In the genomic region with DNA sequence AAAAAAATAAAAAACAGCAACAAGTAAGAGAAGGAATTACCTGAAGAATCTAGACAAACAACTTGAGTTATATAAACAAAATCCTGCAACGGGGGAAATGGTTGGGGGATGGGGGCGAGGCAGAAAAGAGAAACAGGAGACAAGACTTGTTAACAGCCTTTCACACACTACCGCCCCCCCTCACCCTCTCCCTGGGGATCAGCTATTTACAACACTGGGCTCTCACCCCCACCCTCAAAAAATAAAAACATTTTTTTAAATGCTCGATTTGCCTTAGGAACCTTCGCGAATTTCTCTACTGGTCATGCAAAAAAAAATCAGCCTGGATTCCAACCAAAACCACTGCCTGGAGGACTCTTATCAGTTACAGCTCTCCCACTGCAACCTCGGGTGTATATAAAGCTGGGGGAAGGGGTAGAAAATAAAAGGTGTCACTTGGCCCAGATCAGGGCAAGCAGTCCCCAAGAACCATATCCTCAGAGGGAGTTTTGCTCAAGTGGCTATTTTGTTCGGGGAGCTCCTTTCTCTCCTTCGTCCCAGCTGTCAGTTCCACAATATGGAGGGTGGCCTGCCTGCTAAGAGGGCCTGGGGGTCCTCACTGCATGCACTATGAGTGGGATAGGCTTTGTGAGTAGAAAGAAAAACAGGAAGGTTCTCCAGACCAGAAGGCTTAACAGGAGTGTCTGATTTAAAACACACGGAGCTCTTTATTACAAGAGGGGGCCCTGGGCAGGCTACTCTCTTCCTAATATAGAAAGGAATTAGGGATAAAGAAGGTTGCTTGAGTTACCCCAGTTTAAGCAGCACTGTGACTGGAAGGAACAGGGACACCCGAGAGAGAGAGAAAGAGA, we compare ENCODE assay signal across 8 mouse cellular contexts. TPM values are rescaled to one million over a fixed set of nuclear protein-coding genes. Genes with fewer than 3 reads are reported as not detected.
DNase-seq lines count a peak whose midpoint lies in the region; ATAC-seq and TF ChIP-seq lines count a peak whose summit lies in the region.

No protein-coding gene starts in this region.

- no peaks in the 10 kb centered on the region; the same call in 1 of the 2 replicates for H3K79me2 ChIP-seq in heart, adult 2 months (replicated peaks; ENCODE audit: control insufficient read depth, insufficient read depth, low read length)

- peak; percentile 57 to 62 for DNase-seq in right cerebral cortex, postnatal 10 days (ENCODE audit: low spot score in 2 of 2)
- DNase-seq in right cerebral cortex, adult 18-20 months = no peak
- DNase-seq in embryo, embryonic 10.5 days (ENCODE audit: low spot score) = peak; percentile 76
- peak; percentile 62 to 63 for DNase-seq in heart, adult 2 months
- peak; percentile 50 for DNase-seq in kidney, adult 2 months
- DNase-seq in liver, embryonic 14.5 days (ENCODE audit: low read depth in 3 of 3, low spot score in 3 of 3) = no peak
- DNase-seq in thymus, postnatal 10 days (ENCODE audit: low spot score in 2 of 2) = peak; percentile 47 to 57

- peak overlapping the region; percentile 94 for H3K4me2 ChIP-seq in liver, embryonic 14.5 days (ENCODE audit: low read depth)
- H3K4me2 ChIP-seq in neural tube, embryonic 14.5 days (ENCODE audit: low read depth, low read length) = peak overlapping the region; percentile 92

- no peaks in the 10 kb centered on the region for H3K9me3 ChIP-seq in liver, embryonic 14.5 days (ENCODE audit: control insufficient read depth, low read length)
- H3K9me3 ChIP-seq in neural tube, embryonic 14.5 days (ENCODE audit: control insufficient read depth, low read length) = no peaks in the 10 kb centered on the region

- TF ChIP-seq CTCF in heart, adult 2 months (IDR thresholded peaks at IDR 0.05) = no peak
- no peak for TF ChIP-seq CTCF in kidney, adult 2 months (conservative IDR thresholded peaks at IDR 0.05; ENCODE audit: insufficient read depth, insufficient read length, low read depth, low read length)
- TF ChIP-seq CTCF in liver, embryonic 14.5 days (IDR thresholded peaks at IDR 0.05; ENCODE audit: low read depth) = no peak

- H3K4me3 ChIP-seq in heart, adult 2 months = peak overlapping the region; percentile 76
- peak overlapping the region; percentile 96 for H3K4me3 ChIP-seq in kidney, adult 2 months (ENCODE audit: insufficient read depth, low read depth, low read length)
- peak overlapping the region; percentile 83 to 90 for H3K4me3 ChIP-seq in liver, embryonic 14.5 days (ENCODE audit: insufficient read depth in 1 of 2, low read depth in 2 of 2, low read length in 2 of 2)
- H3K4me3 ChIP-seq in neural tube, embryonic 14.5 days (ENCODE audit: low read depth, low read length) = peak overlapping the region; percentile 67

- no peak for ATAC-seq in liver, embryonic 14.5 days (ENCODE audit: insufficient read depth)
- no peak for ATAC-seq in neural tube, embryonic 14.5 days (ENCODE audit: low read depth)

- H3K36me3 ChIP-seq in heart, adult 2 months (ENCODE audit: control insufficient read depth, insufficient read depth, low read length) = peaks cover 17% of the 10 kb centered on the region
- no peaks in the 10 kb centered on the region for H3K36me3 ChIP-seq in kidney, adult 2 months (ENCODE audit: control insufficient read depth, insufficient read depth, low read length)
- H3K36me3 ChIP-seq in liver, embryonic 14.5 days (replicated peaks; ENCODE audit: control insufficient read depth, insufficient read depth, low read depth) = peaks cover 3% of the 10 kb centered on the region; the same call in 1 of the 2 replicates
- no peaks in the 10 kb centered on the region for H3K36me3 ChIP-seq in neural tube, embryonic 14.5 days (ENCODE audit: control insufficient read depth, insufficient read depth, low read length)

- H3K27ac ChIP-seq in heart, adult 2 months = peak overlapping the region; percentile 93
- H3K27ac ChIP-seq in kidney, adult 2 months (ENCODE audit: insufficient read depth, low read depth, low read length) = peak overlapping the region; percentile 66
- peak overlapping the region; percentile 90 for H3K27ac ChIP-seq in liver, embryonic 14.5 days
- peak overlapping the region; percentile 93 for H3K27ac ChIP-seq in neural tube, embryonic 14.5 days (ENCODE audit: low read depth, low read length)

- under 1% methylated on average over 11 of the region's 11 CpGs for WGBS in heart, adult 2 months
- 1% methylated on average over 11 of the region's 11 CpGs for WGBS in kidney, adult 2 months
- 4% methylated on average over 11 of the region's 11 CpGs for WGBS in liver, embryonic 14.5 days (ENCODE audit: insufficient replicate concordance)
- WGBS in neural tube, embryonic 14.5 days = 1% methylated on average over 11 of the region's 11 CpGs

- no peaks in the 10 kb centered on the region for H3K27me3 ChIP-seq in heart, adult 2 months (ENCODE audit: control insufficient read depth, insufficient read depth, low read length)
- no peaks in the 10 kb centered on the region for H3K27me3 ChIP-seq in kidney, adult 2 months (replicated peaks; ENCODE audit: control insufficient read depth, insufficient read depth, low read length)
- no peaks in the 10 kb centered on the region for H3K27me3 ChIP-seq in liver, embryonic 14.5 days (ENCODE audit: control insufficient read depth, insufficient read depth, low read length)
- H3K27me3 ChIP-seq in neural tube, embryonic 14.5 days (ENCODE audit: control insufficient read depth, insufficient read depth, low read length) = no peaks in the 10 kb centered on the region

- 0 out of 2 replicates have a peak, but pooled peaks have one; percentile 13 for TF ChIP-seq POLR2A in heart, adult 2 months (IDR thresholded peaks at IDR 0.05; ENCODE audit: insufficient read depth, low read depth, low read length)
- no peak for TF ChIP-seq POLR2A in kidney, adult 2 months (IDR thresholded peaks at IDR 0.05; ENCODE audit: low read depth, low read length)

- no peak for TF ChIP-seq EP300 in heart, adult 2 months (IDR thresholded peaks at IDR 0.05; ENCODE audit: insufficient read depth, low read depth, low read length)
- no peak for TF ChIP-seq EP300 in liver, embryonic 14.5 days (IDR thresholded peaks at IDR 0.05; ENCODE audit: low read depth)

- H3K9ac ChIP-seq in heart, adult 2 months (ENCODE audit: low read depth, low read length) = peak overlapping the region; percentile 84
- peak overlapping the region; percentile 99 for H3K9ac ChIP-seq in liver, embryonic 14.5 days (replicated peaks)
- peak overlapping the region; percentile 82 for H3K9ac ChIP-seq in neural tube, embryonic 14.5 days (replicated peaks; ENCODE audit: low read depth, low read length)

- intact Hi-C loops in heart, adult 2 months (cut with DNase I) = loop anchor here (5.0 kb wide), 2 partner anchors 36 to 54 kb away; no protein-coding TSS in a partner anchor

- H3K4me1 ChIP-seq in heart, adult 2 months (ENCODE audit: control insufficient read depth, insufficient read depth, low read length) = peaks cover 4% of the 10 kb centered on the region; the same call in 1 of the 2 replicates
- peaks cover 23% of the 10 kb centered on the region; the same call in 1 of the 2 replicates for H3K4me1 ChIP-seq in kidney, adult 2 months (ENCODE audit: control insufficient read depth, insufficient read depth, low read length)
- H3K4me1 ChIP-seq in liver, embryonic 14.5 days (replicated peaks; ENCODE audit: control insufficient read depth in 2 of 2, insufficient read depth in 2 of 2, low read length in 1 of 2) = peaks cover 51 to 66% of the 10 kb centered on the region in 2 experiments
- H3K4me1 ChIP-seq in neural tube, embryonic 14.5 days (ENCODE audit: control insufficient read depth, insufficient read depth, low read length) = peaks cover 25% of the 10 kb centered on the region

RNA-seq across cellular contexts. Expression of a gene that starts 1.3 kb away (rescaled TPM):
- 10 to 100 TPM; 61.5 to 61.7 TPM for total RNA-seq in heart, adult 2 months (2021)
- 29.4 and 44.2 TPM in 2 replicates for polyA plus RNA-seq in heart, adult 2 months (2012; rRNA removed)
- polyA plus RNA-seq in kidney, adult 2 months (2012; rRNA removed) = 35.1 and 38.3 TPM in 2 replicates
- 13.8 and 18.7 TPM in 2 replicates for polyA plus RNA-seq in liver, embryonic 14.5 days (2012; rRNA removed)
- 27.4 and 29.6 TPM in 2 replicates for polyA plus RNA-seq in liver, embryonic 14.5 days (2014; fragmentation: Nextera tagmentation; extraction: Ambion mirVana)
- polyA plus RNA-seq in neural tube, embryonic 14.5 days (2014; fragmentation: Nextera tagmentation; extraction: Ambion mirVana) = 72.4 and 79.3 TPM in 2 replicates

Comparison
In these comparisons a context has a peak if more than half of its experiments do, and no peak if none do; other contexts are left out.
1. DNase-seq: peak in right cerebral cortex, postnatal 10 days (2 of 2), embryo, embryonic 10.5 days (single experiment), heart, adult 2 months (2 of 2), kidney, adult 2 months (single experiment) and thymus, postnatal 10 days (2 of 2); none in right cerebral cortex, adult 18-20 months (single experiment) and liver, embryonic 14.5 days (0 of 3).
2. Peak in every context shown above with its lines, with median percentiles within 50 percentile points of each other: H3K27ac ChIP-seq, H3K4me3 ChIP-seq and H3K9ac ChIP-seq.